Mouse (Mus musculus) gastrocnemius, postnatal 14 days (tissue): Measurements from ENCODE around the gene Gls. TPM values are rescaled to one million over a fixed set of nuclear protein-coding genes. Genes with fewer than 3 reads are reported as not detected.
A peak's percentile ranks its signal among the peaks of the same experiment; 100 is the strongest.

Source experiments
- DNase-seq: peaks from one replicate; pipeline ENCODE4 v3.0.0; 2021; ENCODE audit warnings: mixed read lengths
- intact Hi-C: fragments of 180-260 bp; cut with DNase I; formaldehyde crosslinking; loops from one replicate; pipeline ENCODE4 v1.15.1; 2025; ENCODE audit warnings: low total_unique reads
- total RNA-seq, 2 experiments: library from RNA; stranded (reverse); gene quantifications; 2 replicates each; pipeline ENCODE4 v1.2.3; 2021

Gene Gls
- total RNA-seq, 2 experiments from 2014 or later, result 46.5 to 50.9 TPM

GRCm38 (mm10) chr1:52141482-52141881 lies 91.5 kb downstream of the Gls start:
- DNase-seq, result no peak
- intact Hi-C loops, result no loop called here

- no peak for DNase-seq
- intact Hi-C loops, result no loop called here
These were observed 92.5 kb downstream of the Gls start for GRCm38 (mm10) chr1:52140534-52140933.

DNA sequence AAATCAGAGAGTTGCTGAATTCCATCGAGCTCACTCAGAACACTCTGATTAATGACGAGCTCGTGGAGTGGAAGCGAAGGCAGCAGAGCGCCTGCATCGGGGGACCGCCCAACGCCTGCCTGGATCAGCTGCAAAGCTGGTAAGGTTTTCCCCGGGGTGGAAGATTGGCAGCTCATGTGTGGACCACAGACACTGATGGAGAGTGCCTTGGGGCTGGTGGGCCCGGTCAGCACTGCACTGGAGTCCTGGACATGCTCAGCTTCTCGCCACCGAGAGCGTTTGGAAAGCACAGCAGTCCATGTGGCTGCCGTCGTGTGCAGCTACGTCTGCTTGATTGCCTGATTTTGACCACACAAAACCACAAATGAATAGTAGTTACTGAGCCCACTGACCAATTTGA lies 95.7 kb downstream of the Gls start:
- intact Hi-C loops, result no loop called here
- DNase-seq, result no peak

DNA sequence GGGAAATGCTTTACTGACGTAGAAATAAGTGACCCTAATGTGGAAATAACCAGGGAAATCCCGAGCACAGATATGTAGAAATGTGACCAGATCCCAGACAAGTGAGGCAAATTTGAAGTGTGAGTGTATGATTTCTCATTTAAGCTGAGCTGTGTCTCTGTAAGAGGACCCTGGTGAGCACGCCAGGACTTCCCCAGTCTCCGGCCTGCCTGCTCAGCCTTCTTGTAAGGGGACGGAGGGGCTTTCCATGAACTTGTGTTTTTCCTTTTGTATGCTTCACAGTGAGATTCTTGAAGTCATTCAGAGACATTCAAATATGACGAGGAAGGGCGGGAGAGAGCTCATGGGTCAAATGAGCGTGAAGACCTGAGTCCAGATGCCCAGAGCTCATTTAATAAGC lies 99.8 kb downstream of the Gls start:
- no peak for DNase-seq
- intact Hi-C loops, result no loop called here

- intact Hi-C loops, result no loop called here
These were observed 101.2 kb downstream of the Gls start for GRCm38 (mm10) chr1:52131787-52132377.

GRCm38 (mm10) chr1:52129794-52130193 lies 103.2 kb downstream of the Gls start:
- no peak for DNase-seq
- intact Hi-C loops, result no loop called here

More at GRCm38 (mm10) chr1:52131787-52132377, 101.2 kb downstream of the Gls start:
- no peak for DNase-seq

- intact Hi-C loops, result no loop called here
- DNase-seq, result no peak
These were observed 105.7 kb downstream of the Gls start for GRCm38 (mm10) chr1:52127350-52127749.

DNA sequence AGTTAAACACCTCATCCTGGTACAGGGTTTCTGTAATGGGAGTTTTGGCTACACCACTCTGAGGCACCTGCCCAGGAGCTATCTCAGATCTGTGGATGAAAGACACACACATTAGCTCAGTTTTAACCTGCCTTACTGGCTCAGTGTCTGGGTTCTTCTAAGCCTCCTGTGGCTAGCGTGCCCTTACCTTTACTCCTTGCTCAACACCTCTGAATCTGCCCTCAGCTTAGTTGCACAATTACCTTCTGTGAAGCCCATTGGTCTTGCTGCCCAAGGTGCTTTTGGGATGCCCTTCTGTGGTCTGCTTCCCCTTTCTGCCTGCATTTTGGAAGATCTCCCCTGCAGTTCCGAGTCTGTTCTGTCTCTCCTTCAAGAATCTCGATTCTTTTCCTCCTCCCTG lies 108.2 kb downstream of the Gls start:
- intact Hi-C loops, result no loop called here
- no peak for DNase-seq

DNA sequence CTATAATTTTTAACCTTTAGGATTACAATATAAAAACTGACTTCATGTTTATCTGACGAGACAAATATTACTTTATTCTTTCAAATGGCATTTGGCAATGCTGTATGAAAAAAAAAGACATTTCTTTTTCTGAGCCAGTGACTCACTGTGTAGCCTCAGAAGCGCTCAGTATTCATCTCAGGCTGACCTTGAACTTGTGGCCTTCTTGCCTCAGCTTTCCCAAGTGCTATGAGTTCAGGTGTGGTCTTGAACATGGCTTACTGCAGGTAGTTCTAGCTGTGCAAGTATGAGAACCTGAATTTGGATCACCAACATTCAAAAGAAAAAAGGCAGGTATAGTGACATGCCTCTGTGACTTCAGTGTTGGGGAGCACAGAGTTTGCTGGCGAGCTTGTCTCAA lies 112.0 kb downstream of the Gls start:
- intact Hi-C loops, result no loop called here
- DNase-seq, result no peak

GRCm38 (mm10) chr1:52120191-52120590 lies 112.8 kb downstream of the Gls start:
- intact Hi-C loops, result no loop called here
- DNase-seq, result no peak

DNA sequence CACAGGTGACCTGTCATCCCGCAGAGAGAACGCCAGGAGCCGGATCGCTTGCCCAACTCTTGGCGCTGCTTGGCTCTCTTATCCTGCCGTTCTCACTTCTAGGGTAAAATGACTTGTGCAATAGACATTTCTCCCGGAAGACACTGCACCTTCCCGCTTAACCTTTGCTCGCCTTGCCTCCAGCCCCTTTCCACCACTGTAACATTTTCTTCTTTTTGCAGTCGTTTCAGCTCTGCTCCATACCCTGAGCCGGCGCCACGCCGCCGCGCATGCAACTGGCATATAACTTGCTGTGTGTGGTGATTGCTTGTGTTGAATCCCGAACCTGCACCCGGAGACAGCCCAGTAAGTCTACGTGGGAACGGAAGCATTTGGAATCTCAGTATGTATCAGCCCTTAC lies 113.3 kb downstream of the Gls start:
- DNase-seq, result no peak
- intact Hi-C loops, result no loop called here

- intact Hi-C loops, result no loop called here
- DNase-seq, result peak; percentile 86
These were observed 114.0 kb downstream of the Gls start, which contains the start of gene Stat1 for GRCm38 (mm10) chr1:52118860-52119591. TSS of gene Stat1 (plus strand) at chr1:52119440.

- intact Hi-C loops, result no loop called here
- DNase-seq, result no peak
These were observed 115.3 kb downstream of the Gls start for GRCm38 (mm10) chr1:52117777-52118176.

DNA sequence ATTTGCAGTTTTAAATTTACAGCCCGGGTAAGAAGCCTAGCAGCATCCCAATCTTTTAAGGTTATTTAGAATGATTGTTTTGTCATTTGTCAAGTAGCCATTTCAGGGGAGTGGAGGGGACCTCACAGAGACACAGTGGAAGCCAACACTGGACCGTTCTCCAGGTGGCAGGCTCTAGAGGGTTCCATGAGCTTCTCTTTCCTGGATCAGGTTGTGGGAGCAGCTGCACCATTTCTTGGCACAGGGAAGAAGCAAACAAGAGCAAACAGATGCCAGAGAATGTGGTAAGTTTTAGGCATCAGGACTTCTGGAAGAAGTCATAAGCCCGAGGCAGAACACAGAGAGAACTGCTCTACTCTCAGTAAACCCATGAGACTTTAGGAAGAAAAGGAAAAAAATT lies 116.6 kb downstream of the Gls start:
- DNase-seq, result no peak
- intact Hi-C loops, result no loop called here

DNA sequence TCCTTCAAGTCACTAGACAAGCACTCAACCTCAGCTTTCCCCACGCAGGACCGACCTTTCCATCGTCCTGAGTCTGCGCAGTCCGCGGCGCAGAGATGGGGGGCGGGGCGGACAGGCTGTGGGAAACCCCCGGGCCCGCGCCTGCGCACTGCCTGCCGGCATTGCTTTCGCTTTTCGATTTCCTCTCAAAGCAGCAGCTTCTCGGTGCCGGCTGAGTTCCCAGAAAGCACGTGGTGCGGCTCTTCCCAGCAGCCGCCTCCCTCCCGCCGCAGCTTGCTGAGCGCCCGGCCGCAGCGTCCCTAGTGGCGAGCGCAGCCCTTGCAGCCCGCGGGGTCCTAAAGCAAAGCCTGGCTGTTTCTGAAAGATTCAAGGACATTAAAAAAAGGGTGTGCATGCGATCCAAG lies 119.4 kb downstream of the Gls start:
- peak; percentile 99 for DNase-seq
- intact Hi-C loops, result no loop called here

Other genes with a start within 250 kb of the Gls start
- gene Stat4, start 246.1 kb downstream of the Gls start, total RNA-seq, result not detected
- gene Stat1, start 113.8 kb downstream of the Gls start, total RNA-seq, result 10 to 100 TPM; 11.5 to 11.9 TPM